Comparison of ENCODE assay signal across 8 mouse cellular contexts in genomic region chr2:28446515-28447314, GRCm38 (mm10). TPM values are rescaled to one million over a fixed set of nuclear protein-coding genes. Genes with fewer than 3 reads are reported as not detected.
DNase-seq lines count a peak whose midpoint lies in the region; ATAC-seq and TF ChIP-seq lines count a peak whose summit lies in the region.

Gene Ppp1r26 (plus strand): TSS chr2:28446800.

- intact Hi-C loops in heart, postnatal 25 days (cut with DNase I): no loop called here

- no peak for TF ChIP-seq CTCF in cerebellum, adult 2 months (IDR thresholded peaks at IDR 0.05; ENCODE audit: borderline replicate concordance, insufficient read depth, low read depth, low read length)
- no peak for TF ChIP-seq CTCF in midbrain, postnatal 0 days (IDR thresholded peaks at IDR 0.05)

- ATAC-seq in frontal cortex, adult (ENCODE audit: low TSS enrichment): peak; percentile 35; the same call in 1 of the 2 replicates
- ATAC-seq in intestine, embryonic 16.5 days: peak; percentile 69
- ATAC-seq in limb, embryonic 11.5 days (ENCODE audit: insufficient number of reproducible peaks, low FRiP score, low TSS enrichment, low read depth): peak; percentile 20; the same call in 1 of the 2 replicates
- peak; percentile 65 for ATAC-seq in midbrain, postnatal 0 days (ENCODE audit: low FRiP score)

- H3K27ac ChIP-seq in cerebellum, adult 2 months (ENCODE audit: insufficient read depth, low read length): peak within 1 kb of the TSS; percentile 46; the same call in 1 of the 2 replicates
- peak within 1 kb of the TSS; percentile 57 for H3K27ac ChIP-seq in intestine, embryonic 16.5 days (ENCODE audit: low read length)
- peak within 1 kb of the TSS; percentile 33; the same call in 1 of the 2 replicates for H3K27ac ChIP-seq in limb, embryonic 11.5 days (replicated peaks; ENCODE audit: low read depth, low read length)
- peak within 1 kb of the TSS; percentile 90 for H3K27ac ChIP-seq in midbrain, postnatal 0 days (ENCODE audit: low read depth, low read length)

- H3K9ac ChIP-seq in intestine, embryonic 16.5 days (ENCODE audit: low read depth, low read length): peak within 1 kb of the TSS; percentile 86
- peak within 1 kb of the TSS; percentile 78 for H3K9ac ChIP-seq in limb, embryonic 11.5 days (ENCODE audit: low read length)
- H3K9ac ChIP-seq in midbrain, postnatal 0 days (replicated peaks; ENCODE audit: low read length, poor library complexity, severe bottlenecking): peak within 1 kb of the TSS; percentile 86

- H3K4me3 ChIP-seq in cerebellum, adult 2 months (replicated peaks; ENCODE audit: insufficient read depth, low read depth, low read length): peak within 1 kb of the TSS; percentile 60
- H3K4me3 ChIP-seq in intestine, embryonic 16.5 days (ENCODE audit: low read length): peak within 1 kb of the TSS; percentile 73
- H3K4me3 ChIP-seq in limb, embryonic 11.5 days (ENCODE audit: low read depth, low read length): peak within 1 kb of the TSS; percentile 62
- peak within 1 kb of the TSS; percentile 76 for H3K4me3 ChIP-seq in midbrain, postnatal 0 days (ENCODE audit: low read depth, low read length)

- H3K9me3 ChIP-seq in intestine, embryonic 16.5 days (ENCODE audit: control insufficient read depth, low read length): no peaks in the 10 kb centered on the region
- H3K9me3 ChIP-seq in limb, embryonic 11.5 days (ENCODE audit: control insufficient read depth, low read length): no peaks in the 10 kb centered on the region
- H3K9me3 ChIP-seq in midbrain, postnatal 0 days (ENCODE audit: low read length): no peaks in the 10 kb centered on the region

- no peak for TF ChIP-seq POLR2A in cerebellum, adult 2 months (IDR thresholded peaks at IDR 0.05; ENCODE audit: borderline replicate concordance, insufficient read depth, low read length)

- no peaks in the 10 kb centered on the region for H3K27me3 ChIP-seq in cerebellum, adult 2 months (ENCODE audit: control insufficient read depth, insufficient read depth, low read length)
- no peaks in the 10 kb centered on the region for H3K27me3 ChIP-seq in intestine, embryonic 16.5 days (replicated peaks; ENCODE audit: control insufficient read depth, insufficient read depth, low read length)
- H3K27me3 ChIP-seq in limb, embryonic 11.5 days (ENCODE audit: control insufficient read depth, insufficient read depth, low read length): no peaks in the 10 kb centered on the region
- no peaks in the 10 kb centered on the region for H3K27me3 ChIP-seq in midbrain, postnatal 0 days (ENCODE audit: insufficient read depth, low read length)

- H3K4me1 ChIP-seq in cerebellum, adult 2 months (ENCODE audit: control insufficient read depth, insufficient read depth, low read length): no peaks in the 10 kb centered on the region
- H3K4me1 ChIP-seq in intestine, embryonic 16.5 days (ENCODE audit: control insufficient read depth, insufficient read depth, low read length): peaks cover 10% of the 10 kb centered on the region
- no peaks in the 10 kb centered on the region for H3K4me1 ChIP-seq in limb, embryonic 11.5 days (ENCODE audit: control insufficient read depth, insufficient read depth, low read length)
- H3K4me1 ChIP-seq in midbrain, postnatal 0 days (ENCODE audit: insufficient read depth, low read length): peaks cover 4% of the 10 kb centered on the region

- peak within 1 kb of the TSS; percentile 97 for H3K4me2 ChIP-seq in intestine, embryonic 16.5 days (ENCODE audit: low read depth, low read length)
- H3K4me2 ChIP-seq in limb, embryonic 11.5 days (ENCODE audit: low read depth, severe bottlenecking): peak within 1 kb of the TSS; percentile 95
- peak within 1 kb of the TSS; percentile 93 for H3K4me2 ChIP-seq in midbrain, postnatal 0 days (ENCODE audit: low read depth, low read length, poor library complexity, severe bottlenecking)

- no peaks in the 10 kb centered on the region for H3K36me3 ChIP-seq in intestine, embryonic 16.5 days (ENCODE audit: control insufficient read depth, insufficient read depth, low read length)
- H3K36me3 ChIP-seq in limb, embryonic 11.5 days (ENCODE audit: control insufficient read depth, insufficient read depth, low read length): peaks cover 1% of the 10 kb centered on the region; the same call in 1 of the 2 replicates
- H3K36me3 ChIP-seq in midbrain, postnatal 0 days (ENCODE audit: insufficient read depth, low read length): peaks cover 18% of the 10 kb centered on the region

- WGBS in cerebellum, adult 2 months: under 1% methylated on average over 117 of the region's 118 CpGs
- WGBS in intestine, embryonic 16.5 days: under 1% methylated on average over 74 of the region's 118 CpGs
- WGBS in limb, embryonic 11.5 days: 1% methylated on average over 101 of the region's 118 CpGs
- WGBS in midbrain, postnatal 0 days: under 1% methylated on average over 63 of the region's 118 CpGs

- DNase-seq in heart, adult 11 months: peak; percentile 95
- no peak for DNase-seq in heart, postnatal 25 days (ENCODE audit: low spot score)
- peak; percentile 65 to 66 for DNase-seq in cerebellum, adult 2 months
- peak; percentile 58 for DNase-seq in limb, embryonic 11.5 days (ENCODE audit: low spot score)
- peak; percentile 61 for DNase-seq in midbrain, postnatal 0 days (ENCODE audit: low spot score)
- peak; percentile 43 for DNase-seq in thymus, postnatal 14 days

RNA-seq across cellular contexts. Expression of gene Ppp1r26, which starts in this region (rescaled TPM):
- 1 to 10 TPM; 4.2 to 4.6 TPM for total RNA-seq in heart, postnatal 25 days (2021)
- 11.5 and 12.4 TPM in 2 replicates for polyA plus RNA-seq in cerebellum, adult 2 months (2012; rRNA removed)
- 2.1 and 2.3 TPM in 2 replicates for polyA plus RNA-seq in intestine, embryonic 16.5 days (2015; fragmentation: Nextera tagmentation; extraction: Ambion mirVana)
- polyA plus RNA-seq in limb, embryonic 11.5 days (2014; fragmentation: Nextera tagmentation; extraction: Ambion mirVana): 5.3 and 5.4 TPM in 2 replicates
- 54.5 and 84.3 TPM in 2 replicates for total RNA-seq in midbrain, postnatal 0 days (2014; rRNA removed)
- 14.2 and 17.5 TPM in 2 replicates for polyA plus RNA-seq in midbrain, postnatal 0 days (2015; fragmentation: Nextera tagmentation; extraction: Ambion mirVana)

Comparison
In these comparisons a context has a peak if more than half of its experiments do, and no peak if none do; other contexts are left out.
1. H3K27ac ChIP-seq: peak in every context shown above with its lines; median percentile 90 in midbrain, postnatal 0 days; 57 in intestine, embryonic 16.5 days; 46 in cerebellum, adult 2 months; 33 in limb, embryonic 11.5 days.